Mouse (Mus musculus): Measurements from ENCODE around the gene Rnf103. TPM values are rescaled to one million over a fixed set of nuclear protein-coding genes. Genes with fewer than 3 reads are reported as not detected.
"Not testable (repeated sequence)": the region's sequence is repeated elsewhere in the genome, so short reads cannot be mapped to it uniquely, and the experiment has no call there.

Rnf103 gene
- polyA plus RNA-seq, 1 experiment from 2014 or later, result 12.3 TPM

DNA sequence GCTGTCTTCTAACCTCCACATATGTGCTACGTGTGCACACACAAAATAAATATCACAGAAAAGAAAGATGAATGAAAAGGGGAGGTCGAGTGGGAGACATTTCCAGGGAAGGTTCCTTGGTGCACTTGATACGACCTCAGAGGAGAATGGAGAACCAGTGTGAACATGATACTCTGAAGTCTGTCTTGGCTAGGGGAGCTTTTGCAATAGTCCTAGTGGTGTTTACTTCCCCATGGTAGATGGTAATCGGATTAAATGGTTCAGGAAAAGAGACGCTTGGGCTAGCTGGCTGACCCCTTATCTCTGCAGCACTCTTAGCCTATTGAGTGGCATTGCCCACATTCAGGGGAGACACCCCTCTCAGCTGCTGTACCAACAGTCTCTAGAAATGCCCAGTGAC, 16.9 kb upstream of the Rnf103 start:
- no peaks in the 10 kb centered on the region for H3K9me3 ChIP-seq
- WGBS, result 84% methylated on average over 5 of the region's 5 CpGs
- H3K27ac ChIP-seq, result no peak overlapping the region
- DNase-seq (ENCODE audit: low spot score), result no peak
- no peak overlapping the region for H3K4me3 ChIP-seq
- no peaks in the 10 kb centered on the region for H3K27me3 ChIP-seq (ENCODE audit: insufficient read depth, poor library complexity, severe bottlenecking)
- no peaks in the 10 kb centered on the region for H3K36me3 ChIP-seq
- no peaks in the 10 kb centered on the region for H3K4me1 ChIP-seq (replicated peaks)

DNA sequence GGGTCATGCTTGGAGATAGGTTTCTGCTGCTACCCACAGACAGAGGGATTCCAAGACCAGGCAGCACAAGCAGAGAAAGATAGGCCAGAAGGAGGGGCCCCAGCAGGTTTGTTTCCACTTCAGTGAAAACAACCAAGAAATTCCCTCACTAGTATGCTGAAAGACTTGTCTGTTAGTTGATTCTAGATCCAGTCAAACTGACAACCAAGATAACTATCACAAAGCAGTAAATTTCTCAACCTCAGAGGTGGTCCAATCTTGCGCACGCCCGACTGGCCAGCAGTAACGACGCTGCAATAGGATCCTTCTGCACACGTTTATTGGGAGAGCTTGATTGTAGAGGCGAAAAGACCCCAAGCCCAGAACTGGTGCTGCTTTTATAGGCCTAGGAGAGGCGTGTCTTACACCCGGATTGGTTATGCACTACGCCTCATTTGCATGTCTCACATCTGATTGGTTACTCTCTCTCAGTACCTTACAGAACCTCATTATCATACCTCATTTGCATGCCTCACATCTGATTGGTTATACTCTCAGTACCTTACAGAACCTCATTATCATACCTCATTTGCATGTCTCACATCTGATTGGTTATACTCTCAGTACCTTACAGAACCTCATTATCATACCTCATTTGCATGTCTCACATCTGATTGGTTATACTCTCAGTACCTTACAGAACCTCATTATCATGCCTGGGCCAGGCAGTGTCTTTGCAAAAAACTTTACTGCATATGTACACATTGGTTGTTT, 14.7 kb upstream of the Rnf103 start:
- WGBS, result 94% methylated on average over 10 of the region's 10 CpGs
- not testable (repeated sequence) for DNase-seq (ENCODE audit: low spot score); H3K36me3 ChIP-seq; H3K9me3 ChIP-seq; H3K4me3 ChIP-seq; H3K27me3 ChIP-seq (ENCODE audit: insufficient read depth, poor library complexity, severe bottlenecking); H3K4me1 ChIP-seq (replicated peaks); H3K27ac ChIP-seq

GRCm38 (mm10) chr6:71479588-71479987, 14.1 kb upstream of the Rnf103 start:
- DNase-seq (ENCODE audit: low spot score); H3K4me3 ChIP-seq; H3K27ac ChIP-seq; H3K36me3 ChIP-seq; H3K4me1 ChIP-seq (replicated peaks); H3K27me3 ChIP-seq (ENCODE audit: insufficient read depth, poor library complexity, severe bottlenecking); H3K9me3 ChIP-seq: not testable (repeated sequence)
- 96% methylated on average over 2 of the region's 2 CpGs for WGBS

DNA sequence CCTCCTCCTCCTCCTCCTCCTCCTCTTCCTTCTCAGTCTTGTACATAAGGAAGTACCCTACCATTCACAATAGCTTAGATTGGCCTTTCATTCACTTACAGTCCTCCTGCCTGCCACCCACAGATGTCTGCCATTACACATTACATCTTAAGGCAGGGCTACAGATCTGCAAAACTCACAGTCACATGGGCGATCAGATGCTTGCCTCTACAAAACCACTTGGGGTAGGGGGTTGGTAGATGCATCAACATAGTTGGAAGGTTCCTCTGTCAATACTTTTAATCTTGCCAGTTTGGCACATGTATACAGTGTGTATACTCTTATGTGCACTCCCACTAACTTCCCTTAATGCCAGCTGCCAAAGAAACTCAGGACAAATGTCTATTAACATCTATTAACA, 13.6 kb upstream of the Rnf103 start:
- Histone ChIP-seq H3K4me3 (no peak overlapping the region), H3K27me3 (ENCODE audit: insufficient read depth, poor library complexity, severe bottlenecking) (no peaks in the 10 kb centered on the region), H3K9me3 (no peaks in the 10 kb centered on the region), H3K4me1 (replicated peaks) (no peaks in the 10 kb centered on the region), H3K27ac (no peak overlapping the region), H3K36me3 (no peaks in the 10 kb centered on the region)
- DNase-seq (ENCODE audit: low spot score), result no peak
- 94% methylated on average over 1 of the region's 1 CpGs for WGBS

DNA sequence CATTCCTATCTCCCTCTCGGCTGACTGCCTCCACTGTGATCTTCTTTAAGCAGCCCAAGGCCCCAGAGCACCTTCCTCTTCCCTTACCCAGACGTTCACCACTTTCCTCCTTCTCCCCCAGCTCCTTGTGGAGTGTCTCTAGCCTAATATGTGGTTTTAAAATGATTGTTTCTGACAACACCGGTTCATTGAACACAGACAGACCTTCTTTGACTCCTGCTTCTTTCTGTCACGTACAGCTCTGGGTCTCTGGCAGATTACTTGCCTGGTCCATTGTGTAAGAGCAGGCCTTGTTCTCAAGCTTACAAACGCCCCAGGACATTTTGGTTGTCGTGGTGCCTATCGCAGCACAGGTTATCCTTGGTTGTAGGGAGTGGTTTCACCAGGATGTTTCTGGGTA, 12.6 kb upstream of the Rnf103 start:
- no peaks in the 10 kb centered on the region for H3K4me1 ChIP-seq (replicated peaks)
- H3K36me3 ChIP-seq, result no peaks in the 10 kb centered on the region
- no peaks in the 10 kb centered on the region for H3K27me3 ChIP-seq (ENCODE audit: insufficient read depth, poor library complexity, severe bottlenecking)
- H3K9me3 ChIP-seq, result no peaks in the 10 kb centered on the region
- 62% methylated on average over 7 of the region's 7 CpGs for WGBS
- H3K27ac ChIP-seq, result no peak overlapping the region
- no peak for DNase-seq (ENCODE audit: low spot score)
- H3K4me3 ChIP-seq, result no peak overlapping the region

DNA sequence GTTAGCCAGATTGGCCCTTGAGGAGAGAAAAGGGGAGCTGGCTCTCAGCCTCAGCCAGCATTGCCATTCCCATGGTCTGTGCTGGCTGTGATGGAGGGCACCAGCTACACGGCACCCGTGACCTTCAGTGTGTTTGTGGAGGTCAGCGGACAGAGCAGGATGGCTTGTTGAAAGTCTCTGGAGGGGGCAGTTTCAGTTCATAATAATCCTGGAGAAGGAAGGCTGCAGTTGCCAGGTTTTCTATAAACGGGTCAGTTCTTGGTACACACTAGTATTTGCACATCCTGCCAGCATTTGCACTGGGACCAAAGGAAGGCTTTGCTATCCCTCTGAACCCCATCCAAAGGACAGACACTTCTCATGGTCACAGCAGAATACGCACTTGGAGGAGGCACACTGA, 8.4 kb upstream of the Rnf103 start:
- DNase-seq (ENCODE audit: low spot score), result no peak
- H3K36me3 ChIP-seq, result no peaks in the 10 kb centered on the region
- H3K4me3 ChIP-seq, result no peak overlapping the region
- no peaks in the 10 kb centered on the region for H3K4me1 ChIP-seq (replicated peaks)
- no peaks in the 10 kb centered on the region for H3K27me3 ChIP-seq (ENCODE audit: insufficient read depth, poor library complexity, severe bottlenecking)
- 78% methylated on average over 5 of the region's 5 CpGs for WGBS
- H3K27ac ChIP-seq, result no peak overlapping the region
- no peaks in the 10 kb centered on the region for H3K9me3 ChIP-seq

- 68% methylated on average over 2 of the region's 2 CpGs for WGBS
- H3K4me3 ChIP-seq, result no peak overlapping the region
- H3K36me3 ChIP-seq, result no peaks in the 10 kb centered on the region
- H3K27ac ChIP-seq, result no peak overlapping the region
- no peaks in the 10 kb centered on the region for H3K27me3 ChIP-seq (ENCODE audit: insufficient read depth, poor library complexity, severe bottlenecking)
- no peaks in the 10 kb centered on the region for H3K9me3 ChIP-seq
- no peaks in the 10 kb centered on the region for H3K4me1 ChIP-seq (replicated peaks)
- no peak for DNase-seq (ENCODE audit: low spot score)
Measured at GRCm38 (mm10) chr6:71486226-71486625, 7.5 kb upstream of the Rnf103 start.

DNA sequence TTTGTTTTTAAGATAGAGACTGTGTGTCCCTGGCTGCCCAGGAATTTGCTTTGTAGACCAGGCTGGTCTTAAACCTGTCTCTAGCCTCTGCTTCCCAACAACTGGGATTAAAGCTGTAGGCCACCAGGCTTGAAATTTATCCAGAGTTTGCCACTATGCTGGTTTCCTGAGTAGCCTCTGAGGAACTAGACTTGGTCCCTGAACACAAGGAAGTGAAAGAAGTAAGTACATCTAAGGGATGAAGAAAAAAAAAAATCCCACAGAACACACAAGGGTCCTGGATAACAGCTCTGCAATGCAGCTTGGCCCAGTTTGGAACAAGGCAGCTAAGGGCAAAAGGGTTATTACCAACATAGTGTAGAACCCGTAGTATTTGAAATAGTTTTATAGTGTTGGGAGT, 6.8 kb upstream of the Rnf103 start:
- no peaks in the 10 kb centered on the region for H3K4me1 ChIP-seq (replicated peaks)
- 82% methylated on average over 1 of the region's 1 CpGs for WGBS
- H3K36me3 ChIP-seq, result no peaks in the 10 kb centered on the region
- no peak for DNase-seq (ENCODE audit: low spot score)
- H3K9me3 ChIP-seq, result no peaks in the 10 kb centered on the region
- no peak overlapping the region for H3K4me3 ChIP-seq
- H3K27ac ChIP-seq, result no peak overlapping the region
- no peaks in the 10 kb centered on the region for H3K27me3 ChIP-seq (ENCODE audit: insufficient read depth, poor library complexity, severe bottlenecking)

- Histone ChIP-seq H3K9me3 (no peaks in the 10 kb centered on the region), H3K27ac (no peak overlapping the region), H3K4me1 (replicated peaks) (no peaks in the 10 kb centered on the region), H3K36me3 (no peaks in the 10 kb centered on the region), H3K4me3 (no peak overlapping the region), H3K27me3 (ENCODE audit: insufficient read depth, poor library complexity, severe bottlenecking) (no peaks in the 10 kb centered on the region)
- no peak for DNase-seq (ENCODE audit: low spot score)
- WGBS, result 46% methylated on average over 4 of the region's 4 CpGs
Measured at GRCm38 (mm10) chr6:71487966-71488365, 5.7 kb upstream of the Rnf103 start.

DNA sequence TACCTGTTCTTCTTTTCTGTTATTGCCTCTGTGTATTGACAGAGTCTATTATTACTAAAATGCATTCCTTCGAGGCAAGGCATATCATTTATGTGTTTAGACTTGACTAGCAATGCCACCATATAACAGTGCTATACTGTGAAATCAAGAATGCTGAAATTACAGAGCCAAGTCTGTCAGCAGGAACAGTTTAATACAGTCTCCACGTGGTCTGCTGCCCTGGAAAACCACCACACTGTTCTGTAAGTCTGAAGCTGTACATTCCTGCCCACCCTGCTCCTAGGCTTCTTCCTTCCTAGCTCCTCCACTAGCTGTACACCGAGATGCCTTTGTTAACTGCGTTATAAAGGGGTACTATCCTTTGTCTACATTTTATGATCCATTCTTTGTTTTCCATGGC, 1.6 kb upstream of the Rnf103 start:
- Histone ChIP-seq H3K9me3 (no peaks in the 10 kb centered on the region), H3K36me3 (no peaks in the 10 kb centered on the region), H3K4me3 (no peak overlapping the region), H3K27ac (no peak overlapping the region), H3K27me3 (ENCODE audit: insufficient read depth, poor library complexity, severe bottlenecking) (no peaks in the 10 kb centered on the region), H3K4me1 (replicated peaks) (peaks cover 19% of the 10 kb centered on the region)
- no peak for DNase-seq (ENCODE audit: low spot score)
- WGBS, result 69% methylated on average over 4 of the region's 4 CpGs

- 25% methylated on average over 21 of the region's 22 CpGs for WGBS
- H3K4me3 ChIP-seq, result peak overlapping the region; percentile 94
- H3K27ac ChIP-seq, result peak overlapping the region; percentile 99
- H3K36me3 ChIP-seq, result peaks cover 7% of the 10 kb centered on the region
- H3K27me3 ChIP-seq (ENCODE audit: insufficient read depth, poor library complexity, severe bottlenecking), result no peaks in the 10 kb centered on the region
- no peaks in the 10 kb centered on the region for H3K9me3 ChIP-seq
- peaks cover 19% of the 10 kb centered on the region for H3K4me1 ChIP-seq (replicated peaks)
- no peak for DNase-seq (ENCODE audit: low spot score)
Measured at GRCm38 (mm10) chr6:71492756-71493674, 679 bp upstream of the Rnf103 start.

GRCm38 (mm10) chr6:71494341-71495020, 787 bp downstream of the Rnf103 start:
- under 1% methylated on average over 46 of the region's 46 CpGs for WGBS
- DNase-seq (ENCODE audit: low spot score), result peak; percentile 75

DNA sequence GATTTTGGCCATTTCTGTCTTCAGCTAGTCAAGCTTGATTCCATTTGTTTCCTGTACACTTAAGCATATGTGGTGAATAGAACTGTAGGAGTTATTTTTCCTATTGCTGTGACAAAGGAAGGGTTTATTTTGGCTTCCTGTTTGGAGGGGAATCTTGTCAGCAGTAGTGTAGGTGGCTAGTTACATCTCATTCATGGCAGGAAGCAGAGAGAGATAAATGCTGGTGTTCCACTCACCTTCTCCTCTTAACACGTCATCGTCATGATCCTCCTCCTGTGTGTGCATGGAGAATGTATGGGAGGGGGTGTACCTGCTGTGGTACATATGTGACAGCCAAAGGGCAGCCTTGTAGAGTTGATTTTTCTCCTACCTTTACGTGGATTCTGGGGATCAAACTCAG, 6.9 kb downstream of the Rnf103 start:
- Histone ChIP-seq H3K4me1 (replicated peaks) (peaks cover 10% of the 10 kb centered on the region), H3K27ac (no peak overlapping the region), H3K9me3 (no peaks in the 10 kb centered on the region), H3K27me3 (ENCODE audit: insufficient read depth, poor library complexity, severe bottlenecking) (no peaks in the 10 kb centered on the region), H3K4me3 (no peak overlapping the region), H3K36me3 (peaks cover 45% of the 10 kb centered on the region)
- no peak for DNase-seq (ENCODE audit: low spot score)
- WGBS, result 91% methylated on average over 3 of the region's 3 CpGs

More at GRCm38 (mm10) chr6:71494341-71495020, 787 bp downstream of the Rnf103 start:
- peak overlapping the region; percentile 99 for H3K27ac ChIP-seq
- no peaks in the 10 kb centered on the region for H3K27me3 ChIP-seq (ENCODE audit: insufficient read depth, poor library complexity, severe bottlenecking)
- H3K36me3 ChIP-seq, result peaks cover 19% of the 10 kb centered on the region
- H3K9me3 ChIP-seq, result no peaks in the 10 kb centered on the region
- H3K4me3 ChIP-seq, result peak overlapping the region; percentile 94
- peaks cover 19% of the 10 kb centered on the region for H3K4me1 ChIP-seq (replicated peaks)

All from hindbrain, embryonic 10.5 days (tissue).